Mouse (Mus musculus): ENCODE results near the gene Lnx2.

The Lnx2 gene

DNA sequence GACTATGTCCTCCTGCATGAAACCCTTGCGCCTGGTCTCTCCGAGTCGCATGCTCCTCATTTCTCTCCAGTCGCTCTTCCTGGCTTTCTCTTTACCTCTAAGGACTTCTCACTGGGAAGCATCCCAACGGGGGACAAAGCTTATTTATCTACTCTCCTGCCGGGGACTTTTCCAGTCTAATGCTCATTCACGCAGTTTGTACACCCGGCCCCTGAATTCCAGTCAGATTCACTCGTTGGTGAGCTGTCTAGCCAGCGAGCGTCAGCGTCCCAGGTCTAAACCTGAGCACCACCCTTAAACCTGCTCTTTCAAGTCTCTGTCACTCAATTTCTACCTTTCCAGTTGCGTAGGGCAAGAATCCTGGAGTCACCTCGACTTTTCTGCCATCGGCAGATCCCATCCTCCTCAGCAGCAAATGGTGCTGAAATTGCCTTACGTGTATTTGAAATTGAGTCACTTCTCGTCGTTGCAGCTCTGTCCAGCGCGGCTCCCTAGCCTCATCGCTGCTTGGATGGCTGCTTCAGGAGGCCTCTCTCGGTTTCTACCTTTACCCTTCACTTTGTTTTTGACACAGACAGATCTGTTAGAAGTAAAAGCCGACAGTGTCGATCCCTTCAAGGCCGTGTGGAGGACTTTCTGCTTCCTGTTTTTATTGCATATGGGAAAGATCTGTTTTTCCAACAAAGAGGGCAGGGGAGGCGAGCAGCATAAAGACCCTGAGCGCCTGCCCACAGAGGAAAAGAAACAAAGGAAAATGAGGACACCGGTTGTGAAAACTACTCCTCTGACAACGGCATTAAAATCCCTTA is 24.7 kb downstream of the Lnx2 start:
- no peak for DNase-seq (ENCODE audit: low read depth, low spot score)

DNA sequence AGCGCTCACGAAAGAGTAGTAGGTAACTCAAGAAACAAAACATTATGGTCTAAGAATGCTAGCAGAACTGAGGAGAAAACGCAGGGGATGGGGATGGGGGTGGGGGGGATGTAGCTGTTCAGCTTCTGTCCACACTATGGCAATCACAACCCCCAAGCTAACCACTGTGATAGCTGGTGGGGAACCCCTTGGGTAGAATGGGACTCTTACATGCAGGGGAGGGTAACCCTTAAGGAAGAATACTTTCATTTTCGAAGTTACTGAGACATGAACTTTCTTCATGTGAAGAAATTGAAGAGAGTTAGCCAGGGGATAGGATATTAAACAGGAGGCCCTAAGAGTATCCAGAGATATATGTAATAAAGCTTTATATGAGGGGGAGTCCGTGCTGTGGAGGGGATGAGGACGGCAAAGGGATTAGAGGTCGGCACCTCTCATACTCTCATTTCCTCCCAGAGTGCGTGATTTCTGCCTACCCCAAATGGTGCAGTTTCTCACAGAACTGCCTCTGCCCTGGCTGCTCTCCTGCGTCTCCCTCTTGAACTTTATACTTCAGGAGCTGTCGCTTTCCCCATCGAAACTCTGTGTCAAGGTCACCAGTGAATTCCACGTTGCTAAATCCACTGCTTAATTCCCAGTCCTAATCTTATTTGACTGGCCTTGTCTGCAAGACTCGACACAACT is 25.4 kb downstream of the Lnx2 start:
- no peak for DNase-seq (ENCODE audit: low read depth, low spot score)

DNA sequence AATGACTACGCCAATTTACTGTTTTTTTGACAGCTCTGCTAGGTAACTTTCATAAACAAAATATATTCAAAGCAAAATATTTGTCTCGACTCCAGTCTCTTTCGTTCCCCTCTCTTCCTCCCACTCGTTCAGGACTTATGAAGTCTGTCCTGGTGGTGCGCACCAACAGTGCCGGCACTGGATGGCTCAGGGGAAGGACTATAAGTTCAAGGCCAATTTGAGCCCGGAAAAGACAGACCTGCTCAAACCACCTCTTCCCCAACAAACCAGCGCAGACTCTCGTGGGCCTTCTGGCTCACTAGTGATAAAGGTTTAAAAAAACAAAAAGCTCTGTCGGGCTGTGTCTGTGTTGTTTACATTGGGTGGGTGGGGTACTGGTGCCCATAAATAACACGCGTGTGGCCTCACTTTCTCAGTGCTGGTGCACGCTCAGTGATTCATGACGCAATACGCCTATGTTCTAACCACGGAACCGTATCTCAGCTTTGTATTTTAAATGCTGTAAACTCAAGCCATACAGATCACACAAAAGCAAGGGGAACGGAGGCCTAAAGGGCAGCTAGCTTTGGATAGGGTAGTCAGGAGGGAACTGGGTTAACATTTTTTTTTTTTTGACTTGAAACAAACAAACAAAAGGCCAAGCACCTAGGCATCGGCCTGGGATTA is 26.7 kb downstream of the Lnx2 start:
- DNase-seq (ENCODE audit: low read depth, low spot score): no peak

GRCm38 (mm10) chr5:147045929-147046328 is 30.5 kb downstream of the Lnx2 start:
- DNase-seq (ENCODE audit: low read depth, low spot score): no peak

GRCm38 (mm10) chr5:147045311-147045710 is 31.1 kb downstream of the Lnx2 start:
- DNase-seq (ENCODE audit: low read depth, low spot score): no peak

GRCm38 (mm10) chr5:147043240-147043844 is 33.0 kb downstream of the Lnx2 start:
- DNase-seq (ENCODE audit: low read depth, low spot score): no peak

DNA sequence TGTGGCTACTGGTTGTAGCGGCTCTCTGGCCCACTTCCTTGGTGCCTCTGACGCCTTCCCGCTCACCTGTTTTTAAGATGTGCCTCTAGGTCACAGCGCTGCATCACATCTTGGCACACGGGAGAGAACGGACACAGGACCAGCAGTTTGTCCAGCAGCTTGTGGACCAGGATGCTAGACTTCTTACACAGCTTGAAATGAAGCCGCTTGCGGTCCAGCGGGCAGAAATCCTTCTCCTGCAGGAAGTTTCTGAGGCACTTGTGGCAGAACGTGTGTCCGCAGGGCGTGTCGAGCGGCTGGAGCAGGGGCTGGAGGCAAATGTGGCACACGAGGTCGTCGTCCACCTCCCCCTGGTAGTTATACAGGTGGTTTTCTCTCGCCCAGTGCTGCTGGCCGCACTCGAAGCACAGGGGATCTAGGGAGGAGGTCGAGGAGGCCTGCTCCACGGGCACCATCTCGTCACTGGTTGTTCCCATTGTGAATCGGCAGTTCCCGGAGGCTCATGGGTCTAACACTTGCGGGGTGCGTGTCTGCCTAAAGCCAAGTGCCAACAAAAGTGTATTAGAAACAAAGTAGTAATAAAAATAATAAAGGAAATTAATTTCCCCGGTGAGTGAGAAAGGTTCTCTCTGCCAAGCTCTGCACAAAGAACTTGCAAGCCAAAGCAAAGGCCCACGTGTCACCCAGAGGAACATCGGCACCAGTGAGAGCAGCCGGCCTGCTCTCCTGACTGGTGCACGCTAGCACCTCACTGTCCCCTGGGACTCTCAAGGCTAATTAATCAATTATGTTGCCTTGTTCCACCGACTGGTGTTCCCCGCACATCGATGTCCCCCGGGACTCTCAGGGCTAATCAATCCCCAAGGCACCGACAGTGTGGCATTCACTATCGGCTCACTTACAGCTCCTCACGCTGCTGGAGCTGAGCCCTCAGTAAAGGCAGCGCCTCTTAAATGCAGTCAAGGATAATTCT is 34.1 kb downstream of the Lnx2 start:
- DNase-seq (ENCODE audit: low read depth, low spot score): peak; percentile 77

DNA sequence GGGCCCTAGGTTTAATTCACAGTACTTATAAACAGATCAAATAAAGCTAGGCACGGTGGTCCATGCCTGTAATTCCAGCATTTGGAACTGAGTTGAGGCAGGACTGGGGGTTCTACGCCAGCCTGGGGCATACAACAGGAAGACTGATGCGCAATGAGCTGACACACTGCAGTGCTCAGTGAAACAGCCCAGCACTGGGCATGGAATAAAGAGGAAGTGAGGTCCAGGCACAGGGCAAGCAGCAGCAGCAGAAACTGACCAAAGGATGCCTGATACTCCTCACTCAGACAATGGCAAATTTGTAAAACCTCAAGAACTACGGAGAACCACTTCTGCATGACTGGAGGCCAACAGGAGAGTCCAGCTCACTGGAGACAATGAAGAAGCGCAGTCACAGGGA is 37.0 kb downstream of the Lnx2 start:
- no peak for DNase-seq (ENCODE audit: low read depth, low spot score)

DNA sequence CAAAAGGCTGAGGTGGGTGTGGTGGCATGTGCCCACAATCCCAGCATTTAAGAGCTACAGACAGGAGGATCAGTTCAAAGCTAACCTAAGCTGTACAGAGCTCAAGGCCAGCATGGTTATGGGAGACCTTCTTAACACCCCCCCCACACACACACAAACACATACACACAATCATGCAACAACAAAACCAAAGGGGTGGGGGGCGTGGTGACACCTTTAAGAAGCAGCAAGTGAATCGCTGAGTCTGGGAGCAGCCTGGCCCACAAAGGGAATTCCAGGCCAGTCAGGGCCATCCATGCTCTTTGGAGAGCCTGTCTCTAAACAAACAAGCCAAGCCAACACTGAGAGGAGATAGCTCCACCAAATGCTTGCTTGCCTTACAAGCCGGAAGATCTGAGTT is 38.8 kb downstream of the Lnx2 start:
- DNase-seq (ENCODE audit: low read depth, low spot score): no peak

DNA sequence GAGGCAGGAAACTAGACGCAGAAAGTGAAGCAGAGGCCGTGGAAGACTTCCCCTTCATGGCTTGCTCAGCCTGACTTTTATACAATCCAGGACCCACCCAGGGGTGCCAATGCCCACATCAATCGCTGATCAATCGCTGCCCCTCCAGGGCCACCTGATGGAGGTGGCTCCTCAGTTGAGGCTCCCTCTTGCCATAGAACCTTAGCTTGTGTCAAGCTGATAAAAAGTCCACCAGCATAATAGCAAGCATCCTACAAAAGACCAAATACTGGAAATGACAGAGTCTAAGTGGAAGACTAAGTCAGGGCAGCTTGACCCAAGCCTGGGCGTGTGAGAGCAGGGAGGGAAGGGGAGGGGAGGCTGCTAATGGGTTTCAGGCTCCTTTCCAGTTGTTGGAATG is 39.7 kb downstream of the Lnx2 start:
- no peak for DNase-seq (ENCODE audit: low read depth, low spot score)

DNA sequence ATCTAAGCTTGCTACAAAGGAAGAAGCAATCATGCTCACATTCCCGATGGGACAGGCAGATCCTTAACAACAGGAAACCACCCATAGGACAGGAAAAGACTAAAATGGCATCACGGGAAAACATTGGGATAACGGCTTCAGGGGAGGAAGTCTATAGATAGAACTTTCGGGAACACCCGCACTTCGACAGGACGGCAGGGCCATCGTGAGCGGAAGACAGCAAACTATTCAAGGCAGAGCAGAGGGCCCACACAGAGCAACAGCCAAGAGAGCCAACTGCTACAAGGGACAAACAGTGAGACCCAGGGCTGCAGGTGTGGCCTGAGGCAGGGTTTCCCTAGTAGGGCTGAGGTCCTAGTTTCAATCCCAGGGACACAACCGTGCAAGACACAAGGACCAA is 40.4 kb downstream of the Lnx2 start:
- no peak for DNase-seq (ENCODE audit: low read depth, low spot score)

DNA sequence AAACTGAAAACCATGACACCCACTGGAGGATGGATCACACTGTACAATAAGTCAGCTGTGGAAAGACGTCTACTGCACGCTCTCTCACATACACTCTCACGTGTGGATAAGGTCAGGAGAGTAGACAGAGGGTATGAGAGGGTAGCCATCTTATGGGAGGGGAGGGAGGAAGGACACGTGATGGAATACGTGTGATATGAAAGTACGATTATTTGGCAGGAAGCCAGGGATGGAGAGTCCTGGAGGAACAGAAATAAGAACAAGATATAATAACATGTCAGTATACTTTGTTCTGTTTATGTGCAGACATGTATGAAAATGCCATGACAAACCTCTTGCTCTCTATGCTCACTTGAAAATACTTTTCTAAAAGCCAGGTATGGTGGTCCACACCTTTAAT is 41.1 kb downstream of the Lnx2 start:
- DNase-seq (ENCODE audit: low read depth, low spot score): no peak

GRCm38 (mm10) chr5:147034283-147034682 is 42.1 kb downstream of the Lnx2 start:
- no peak for DNase-seq (ENCODE audit: low read depth, low spot score)

DNA sequence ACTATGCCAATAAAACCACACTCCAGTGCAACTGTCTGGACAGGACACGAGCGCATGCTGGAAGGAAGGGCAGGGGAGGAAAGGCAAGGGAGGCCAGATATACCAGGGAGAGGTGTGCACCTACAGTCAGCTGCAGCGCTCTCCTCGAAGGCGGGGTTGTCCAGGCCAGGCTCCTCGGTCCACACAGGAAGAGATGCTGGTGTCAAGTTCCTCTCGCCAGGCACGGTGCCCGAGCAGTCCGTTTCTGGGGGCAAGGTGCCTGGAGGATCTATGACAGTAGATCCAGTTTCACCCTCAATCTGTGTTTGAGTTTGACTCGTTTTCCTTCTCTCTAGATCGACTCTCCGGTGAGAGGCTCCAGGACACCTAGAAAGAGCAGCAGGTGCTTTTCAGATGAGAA is 43.2 kb downstream of the Lnx2 start:
- DNase-seq (ENCODE audit: low read depth, low spot score): no peak

DNA sequence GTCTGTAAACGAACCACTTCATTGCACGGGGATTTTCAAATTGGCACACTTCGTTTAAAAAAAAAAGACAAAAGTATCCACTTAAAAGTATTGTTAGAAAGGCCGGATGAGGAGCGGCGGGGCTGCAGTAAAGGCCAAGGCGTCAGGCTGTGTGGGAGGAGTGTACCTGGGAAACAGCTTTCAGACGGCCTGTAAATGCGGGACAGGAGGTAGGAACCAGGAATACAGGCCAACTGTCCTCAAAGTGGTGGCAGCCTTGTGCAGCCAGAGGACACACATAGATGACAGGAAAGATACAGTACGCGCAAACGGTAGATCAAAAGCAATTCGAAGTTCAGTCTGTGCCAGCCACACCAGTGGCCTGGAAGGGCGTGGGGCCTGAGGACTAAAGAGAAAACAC is 45.1 kb downstream of the Lnx2 start:
- no peak for DNase-seq (ENCODE audit: low read depth, low spot score)

GRCm38 (mm10) chr5:147024331-147025034 is 51.9 kb downstream of the Lnx2 start:
- no peak for DNase-seq (ENCODE audit: low read depth, low spot score)

GRCm38 (mm10) chr5:147023245-147023970 is 53.0 kb downstream of the Lnx2 start:
- DNase-seq (ENCODE audit: low read depth, low spot score): no peak

GRCm38 (mm10) chr5:147021546-147022265 is 54.7 kb downstream of the Lnx2 start:
- DNase-seq (ENCODE audit: low read depth, low spot score): no peak

DNA sequence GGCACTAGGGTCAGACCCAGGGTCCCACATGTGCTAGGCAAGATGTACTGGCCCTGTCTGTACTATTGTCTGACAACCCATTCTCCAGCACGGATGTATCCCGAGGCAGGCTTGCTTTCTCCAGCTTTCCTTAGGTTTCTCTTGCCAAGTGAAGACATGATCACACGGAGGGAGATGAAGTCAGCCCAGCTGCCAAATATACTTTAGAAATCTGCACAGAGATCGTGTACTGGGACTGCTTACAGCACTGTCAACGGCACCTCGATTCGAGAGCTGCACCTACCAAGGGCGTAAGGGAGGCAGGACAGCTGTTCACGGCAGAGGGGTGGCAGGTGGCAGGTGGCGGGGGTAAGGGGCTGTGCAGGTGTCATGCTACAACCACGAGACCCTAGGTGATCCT is 55.8 kb downstream of the Lnx2 start:
- DNase-seq (ENCODE audit: low read depth, low spot score): no peak

Measured in mesoderm, embryonic 11.5 days (tissue).